ENCODE assay signal across 9 mouse cellular contexts in the genomic region with DNA sequence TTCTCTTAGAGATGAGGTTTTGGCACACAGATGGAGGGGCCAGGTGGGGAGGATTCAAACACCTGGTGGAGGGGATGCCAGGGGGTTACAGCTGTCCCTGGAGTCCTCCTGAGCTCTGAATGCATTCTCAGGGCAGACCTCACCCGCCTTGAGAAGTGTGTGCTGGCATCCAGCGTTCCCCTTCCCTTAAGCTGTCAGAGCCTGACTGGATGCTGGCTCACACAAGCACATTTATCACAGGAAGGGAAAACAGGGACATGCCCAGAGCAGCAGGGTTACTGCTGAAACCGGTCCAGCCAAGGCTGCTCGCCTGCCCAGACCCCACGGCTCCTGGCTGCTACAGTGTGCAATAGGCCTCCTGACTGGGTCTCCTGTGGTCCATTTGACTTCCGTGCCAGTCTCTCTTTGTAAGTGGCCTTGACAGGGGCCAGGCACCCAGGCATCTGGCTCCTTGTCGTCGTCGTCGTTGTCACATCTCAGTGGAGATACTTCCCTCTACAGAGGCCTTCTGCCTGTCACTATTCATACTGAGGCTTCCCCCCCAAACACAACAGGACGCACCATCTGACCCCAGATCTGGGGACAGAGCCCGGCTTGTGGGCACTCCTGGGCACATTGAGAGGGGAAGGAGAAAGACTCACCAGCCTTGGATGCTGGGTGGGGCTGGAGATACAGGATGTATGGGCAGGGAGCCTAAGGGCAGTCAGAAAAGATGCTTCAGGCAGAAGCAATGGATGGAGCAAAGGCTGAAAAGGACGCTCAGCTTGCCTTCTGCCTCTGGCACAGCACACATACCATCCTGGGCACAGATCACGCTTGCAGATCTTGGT. TPM values are rescaled to one million over a fixed set of nuclear protein-coding genes. Genes with fewer than 3 reads are reported as not detected.
DNase-seq lines count a peak whose midpoint lies in the region; ATAC-seq lines count a peak whose summit lies in the region.
"Had no signal": no experiment of that assay in that cellular context is flagged by ENCODE, and none has a peak within 500 bp of the region (broad histone marks: within the 10 kb centered on the region; RNA-seq: fewer than 3 reads in every experiment).

No protein-coding gene starts in this region.

- H3K9ac ChIP-seq in kidney, embryonic 15.5 days = no peak overlapping the region
- no peak overlapping the region for H3K9ac ChIP-seq in embryonic facial prominence, embryonic 14.5 days (ENCODE audit: low read depth, low read length)
- H3K9ac ChIP-seq in hindbrain, embryonic 14.5 days = peak overlapping the region; percentile 47

- no peaks in the 10 kb centered on the region for H3K36me3 ChIP-seq in kidney, embryonic 15.5 days
- H3K36me3 ChIP-seq in embryonic facial prominence, embryonic 14.5 days (ENCODE audit: control insufficient read depth, insufficient read depth, low read length) = no peaks in the 10 kb centered on the region
- H3K36me3 ChIP-seq in hindbrain, embryonic 14.5 days (replicated peaks; ENCODE audit: control insufficient read depth, insufficient read depth) = no peaks in the 10 kb centered on the region

- H3K4me1 ChIP-seq in kidney, embryonic 15.5 days = peaks cover 11% of the 10 kb centered on the region
- H3K4me1 ChIP-seq in embryonic facial prominence, embryonic 14.5 days (ENCODE audit: control insufficient read depth, insufficient read depth, low read length) = no peaks in the 10 kb centered on the region
- peaks cover 18% of the 10 kb centered on the region for H3K4me1 ChIP-seq in hindbrain, embryonic 14.5 days (replicated peaks; ENCODE audit: control insufficient read depth, insufficient read depth, low read length)

- peak overlapping the region; percentile 45; the same call in 1 of the 2 replicates for H3K4me2 ChIP-seq in kidney, embryonic 15.5 days
- H3K4me2 ChIP-seq in embryonic facial prominence, embryonic 14.5 days (ENCODE audit: low read depth, low read length) = peak overlapping the region; percentile 39
- peak overlapping the region; percentile 36 for H3K4me2 ChIP-seq in hindbrain, embryonic 14.5 days (replicated peaks)

- H3K27ac ChIP-seq in kidney, embryonic 15.5 days = no peak overlapping the region
- no peak overlapping the region for H3K27ac ChIP-seq in embryonic facial prominence, embryonic 14.5 days (replicated peaks; ENCODE audit: low read depth, low read length)
- peak overlapping the region; percentile 88 for H3K27ac ChIP-seq in hindbrain, embryonic 14.5 days

- H3K4me3 ChIP-seq in kidney, embryonic 15.5 days (replicated peaks) = no peak overlapping the region
- 0 out of 2 replicates have a peak overlapping the region, but pooled peaks have one; percentile 2 for H3K4me3 ChIP-seq in embryonic facial prominence, embryonic 14.5 days (ENCODE audit: low read depth, low read length)
- no peak overlapping the region for H3K4me3 ChIP-seq in hindbrain, embryonic 14.5 days (replicated peaks; ENCODE audit: low read length)
- H3K4me3 ChIP-seq: myocyte had no signal

- WGBS in kidney, embryonic 15.5 days = 66% methylated on average over 14 of the region's 14 CpGs
- WGBS in embryonic facial prominence, embryonic 14.5 days = 59% methylated on average over 14 of the region's 14 CpGs
- WGBS in hindbrain, embryonic 14.5 days = 34% methylated on average over 14 of the region's 14 CpGs

- H3K9me3 ChIP-seq in kidney, embryonic 15.5 days (replicated peaks) = no peaks in the 10 kb centered on the region
- H3K9me3 ChIP-seq in embryonic facial prominence, embryonic 14.5 days (ENCODE audit: control insufficient read depth, low read length) = no peaks in the 10 kb centered on the region
- H3K9me3 ChIP-seq in hindbrain, embryonic 14.5 days (ENCODE audit: control insufficient read depth, low read length) = no peaks in the 10 kb centered on the region

- ATAC-seq in kidney, embryonic 15.5 days (replicated peaks; ENCODE audit: low FRiP score) = no peak
- ATAC-seq in embryonic facial prominence, embryonic 14.5 days (ENCODE audit: low read depth) = no peak
- peak; percentile 56 for ATAC-seq in hindbrain, embryonic 14.5 days (ENCODE audit: low FRiP score)
- peak; percentile 8; the same call in 1 of the 2 replicates for ATAC-seq in megakaryocyte-erythroid progenitor cell, adult 5-6 weeks (replicated peaks; ENCODE audit: low FRiP score, low TSS enrichment, poor library complexity, severe bottlenecking)
- ATAC-seq in monocyte, adult 5-6 weeks (replicated peaks; ENCODE audit: insufficient number of reproducible peaks, low FRiP score, low TSS enrichment, poor library complexity, severe bottlenecking) = no peak

- H3K27me3 ChIP-seq in kidney, embryonic 15.5 days = peaks cover 42% of the 10 kb centered on the region
- H3K27me3 ChIP-seq in embryonic facial prominence, embryonic 14.5 days (replicated peaks; ENCODE audit: control insufficient read depth, insufficient read depth, low read length) = peaks cover 21% of the 10 kb centered on the region
- H3K27me3 ChIP-seq in hindbrain, embryonic 14.5 days (ENCODE audit: control insufficient read depth, insufficient read depth, low read length) = no peaks in the 10 kb centered on the region

- DNase-seq in kidney, adult 9 months = no peak
- no peak for DNase-seq in embryonic facial prominence, embryonic 14.5 days (ENCODE audit: low spot score)
- DNase-seq in hindbrain, embryonic 14.5 days (ENCODE audit: low spot score) = peak; percentile 57
- peak; percentile 90 for DNase-seq in thymus, postnatal 14 days
- DNase-seq in adrenal gland, postnatal 25 days = no peak

RNA-seq across cellular contexts. Expression of a gene that starts 22.1 kb away (rescaled TPM):
- polyA plus RNA-seq in kidney, embryonic 15.5 days (2015; fragmentation: Nextera tagmentation; extraction: Ambion mirVana) = 3.5 and 3.6 TPM in 2 replicates
- 7.2 and 8.1 TPM in 2 replicates for polyA plus RNA-seq in embryonic facial prominence, embryonic 14.5 days (2014; fragmentation: Nextera tagmentation; extraction: Ambion mirVana)
- polyA plus RNA-seq in hindbrain, embryonic 14.5 days (2014; fragmentation: Nextera tagmentation; extraction: Ambion mirVana) = 22.4 and 27.7 TPM in 2 replicates
- total RNA-seq in megakaryocyte-erythroid progenitor cell, adult 5-6 weeks (2014; fragmentation: Nextera tagmentation) = 78.3 and 79.6 TPM in 2 replicates
- total RNA-seq in megakaryocyte-erythroid progenitor cell, adult 5-6 weeks (2017) = 7.8 and 15.4 TPM in 2 replicates
- total RNA-seq in monocyte, adult 5-6 weeks (2017) = 21.2 to 48.6 TPM (median 32.6 TPM) in 3 replicates
- 12.2 and 14.1 TPM in 2 replicates for total RNA-seq in adrenal gland, postnatal 25 days (2021)

RNA-seq across cellular contexts. Expression of a gene that starts 54.3 kb away (rescaled TPM):
- 18.1 and 21.0 TPM in 2 replicates for polyA plus RNA-seq in kidney, embryonic 15.5 days (2015; fragmentation: Nextera tagmentation; extraction: Ambion mirVana)
- 14.0 and 17.3 TPM in 2 replicates for polyA plus RNA-seq in embryonic facial prominence, embryonic 14.5 days (2014; fragmentation: Nextera tagmentation; extraction: Ambion mirVana)
- polyA plus RNA-seq in hindbrain, embryonic 14.5 days (2014; fragmentation: Nextera tagmentation; extraction: Ambion mirVana) = 14.5 and 16.5 TPM in 2 replicates
- total RNA-seq in megakaryocyte-erythroid progenitor cell, adult 5-6 weeks (2014; fragmentation: Nextera tagmentation) = 9.8 and 14.7 TPM in 2 replicates
- total RNA-seq in megakaryocyte-erythroid progenitor cell, adult 5-6 weeks (2017) = 5.8 and 9.5 TPM in 2 replicates
- total RNA-seq in monocyte, adult 5-6 weeks (2017) = 2.6 to 6.0 TPM (median 4.1 TPM) in 3 replicates
- total RNA-seq in adrenal gland, postnatal 25 days (2021) = 36.6 and 40.9 TPM in 2 replicates

Comparison
In these comparisons a context has a peak if more than half of its experiments do, and no peak if none do; other contexts are left out.
1. ATAC-seq: peak in hindbrain, embryonic 14.5 days (single experiment) and megakaryocyte-erythroid progenitor cell, adult 5-6 weeks (single experiment); none in kidney, embryonic 15.5 days (single experiment), embryonic facial prominence, embryonic 14.5 days (single experiment) and monocyte, adult 5-6 weeks (single experiment).
2. DNase-seq: peak in hindbrain, embryonic 14.5 days (single experiment) and thymus, postnatal 14 days (single experiment); none in kidney, adult 9 months (single experiment), embryonic facial prominence, embryonic 14.5 days (single experiment) and adrenal gland, postnatal 25 days (single experiment).
3. Peak in every context shown above with its lines, with median percentiles within 50 percentile points of each other: H3K4me2 ChIP-seq.